Mouse (Mus musculus) embryo, embryonic 10 days (tissue): ENCODE measurements at regions not wholly inside any gene's neighbourhood (a gene's known extent, or its start where the extent isn't known, plus 50 kb on each side); places are given as distances from the start of the nearest gene placed in this dataset.

ENCODE experiments used
- DNase-seq: peaks from one replicate; pipeline ENCODE4 v3.0.0-alpha.2; 2015; ENCODE audit warnings: low spot score

DNA sequence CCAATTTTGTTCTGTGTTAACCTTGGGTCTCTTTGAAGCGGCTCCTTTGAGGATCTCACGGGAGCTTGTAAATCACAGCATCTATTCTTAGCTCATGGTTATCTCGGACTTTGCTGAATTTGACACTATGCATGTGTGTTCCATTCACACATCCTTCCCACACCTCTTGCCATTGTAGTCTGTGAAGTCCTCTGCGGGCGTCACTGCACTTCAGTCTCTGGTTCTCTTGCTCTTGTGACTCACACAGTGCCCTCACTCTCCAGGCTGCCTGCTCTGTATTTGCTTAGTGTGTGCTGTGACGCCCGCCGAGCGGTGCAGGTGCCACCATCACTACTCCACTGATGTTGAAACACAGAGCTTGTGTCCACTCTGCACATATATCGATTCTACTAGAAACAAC lies 1271.2 kb downstream of the Synb start:
- no peak for DNase-seq

DNA sequence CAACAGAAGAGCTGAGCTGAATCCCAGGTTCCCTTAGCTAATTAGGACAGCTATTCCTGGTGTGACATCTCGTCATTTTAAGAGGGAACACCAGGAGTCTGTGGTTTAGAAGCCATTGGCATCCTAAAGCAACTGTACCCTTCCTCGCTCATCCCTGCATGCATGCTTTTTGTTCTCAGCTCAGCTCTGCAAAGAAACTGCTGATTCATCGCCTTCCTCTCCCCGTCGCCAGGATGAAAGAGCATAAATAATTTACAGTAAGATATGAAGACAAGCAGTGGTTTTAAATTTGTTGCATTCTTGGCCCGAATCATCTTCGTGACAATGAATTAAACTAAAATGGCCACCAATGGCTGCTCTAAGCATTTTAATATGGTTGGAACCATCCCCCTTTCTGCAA lies 1272.9 kb downstream of the Synb start:
- DNase-seq = no peak

DNA sequence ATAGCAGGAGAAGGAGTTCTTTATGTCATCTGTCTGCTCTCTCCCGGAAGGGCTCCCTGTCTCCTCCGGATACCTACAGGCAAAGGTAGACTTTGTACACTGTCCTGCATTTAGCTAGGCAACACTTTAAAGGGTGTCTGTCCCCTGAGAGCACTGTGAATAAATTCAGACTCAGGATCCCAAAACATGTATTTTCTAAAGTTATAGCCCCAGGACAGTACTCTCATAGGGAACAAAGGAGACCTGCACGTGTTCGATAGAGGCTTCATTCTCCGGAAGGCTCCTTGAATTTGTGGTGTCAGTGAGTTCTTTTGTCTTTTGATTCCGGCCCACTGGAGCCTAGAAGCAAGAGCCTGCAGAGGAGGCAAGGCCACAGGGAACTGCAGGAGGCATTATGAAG lies 1273.3 kb downstream of the Synb start:
- no peak for DNase-seq

DNA sequence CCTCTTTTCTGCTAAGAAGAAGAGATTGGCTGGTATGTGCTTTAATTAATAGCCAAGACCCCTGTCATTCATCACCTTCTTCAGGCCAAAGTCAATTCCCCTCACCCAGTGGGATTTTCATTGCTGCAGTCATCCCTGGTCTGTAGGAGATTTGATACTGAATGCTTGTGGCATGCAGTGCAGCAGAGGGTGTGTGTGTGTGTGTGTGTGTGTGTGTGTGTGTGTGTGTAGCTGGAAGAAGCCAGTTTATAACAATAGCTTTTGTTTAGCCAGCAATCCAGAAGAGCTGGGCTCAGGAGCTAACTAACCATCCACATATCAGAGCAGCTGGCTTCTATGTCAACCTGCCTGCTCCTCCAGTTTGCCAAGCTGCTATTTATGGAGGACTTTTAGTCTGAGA lies 1275.4 kb downstream of the Synb start:
- no peak for DNase-seq

DNA sequence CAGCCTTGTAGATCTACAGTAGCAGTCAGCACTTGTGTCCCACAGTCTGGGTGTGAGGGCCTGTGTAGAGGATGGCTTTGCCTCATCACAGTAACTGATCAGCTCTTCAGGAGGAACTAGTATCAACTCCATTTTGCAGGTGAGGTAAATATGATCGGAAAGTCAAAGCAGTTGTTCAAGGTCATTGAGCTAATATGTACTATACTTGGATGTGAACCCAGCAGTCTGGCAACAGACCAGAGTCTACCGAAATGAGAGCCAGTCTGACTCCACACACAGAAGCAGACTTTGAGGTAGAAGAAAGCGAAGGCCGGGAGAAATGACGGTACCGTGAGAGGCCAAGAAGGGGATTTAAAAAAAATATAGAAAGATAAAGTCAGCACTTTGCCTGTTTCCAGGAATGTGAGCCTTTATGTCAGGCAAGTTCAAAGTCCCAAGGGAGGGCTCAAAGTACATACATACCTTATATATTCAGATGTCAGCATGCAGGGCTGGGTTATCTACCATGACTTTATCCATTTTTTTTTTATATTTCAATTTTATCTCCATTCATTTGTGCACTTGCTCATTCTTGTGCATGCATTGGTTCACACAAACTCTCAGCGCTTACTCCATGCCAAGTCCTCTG lies 1297.2 kb downstream of the Synb start:
- DNase-seq = no peak

DNA sequence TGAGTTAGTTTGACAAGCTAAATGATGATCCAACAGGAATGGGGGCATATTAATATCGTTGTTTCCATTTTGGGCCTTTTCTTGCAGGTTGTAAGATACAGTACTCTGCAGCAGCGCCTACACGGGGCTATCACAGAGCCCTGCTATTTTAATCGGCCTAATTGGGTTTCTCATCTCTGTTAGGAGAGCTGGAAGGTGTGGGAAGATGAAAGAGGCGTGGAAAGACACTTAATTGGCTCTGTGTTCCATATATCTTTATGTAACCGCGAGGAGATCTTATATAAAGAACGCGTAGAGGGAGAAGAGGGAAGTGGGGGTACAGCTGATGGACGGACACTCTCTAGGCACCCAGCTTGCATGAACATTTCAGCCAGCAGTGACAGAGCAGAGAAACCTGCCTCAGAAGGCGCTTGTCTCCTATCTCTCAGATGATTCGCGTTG lies 1300.5 kb downstream of the Synb start:
- no peak for DNase-seq

DNA sequence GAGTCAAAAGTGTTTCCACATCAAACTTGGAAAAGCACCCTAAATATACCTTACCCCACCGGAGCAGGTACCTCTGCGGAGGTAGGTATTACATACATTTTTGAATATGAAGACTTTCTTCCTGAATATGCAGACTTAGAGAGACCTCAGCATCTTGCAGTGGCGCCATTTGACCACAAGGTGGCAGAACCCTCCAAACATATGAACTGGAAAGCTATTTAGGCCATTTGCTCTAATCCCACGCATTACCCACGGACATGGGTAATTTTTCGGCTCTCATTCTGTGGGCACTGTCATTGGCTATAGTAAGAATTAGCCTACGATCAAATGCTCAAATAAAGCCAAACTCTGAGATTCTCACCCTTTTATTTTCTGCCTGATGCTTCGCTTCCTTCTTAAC lies 1301.0 kb downstream of the Synb start:
- DNase-seq = peak; percentile 83

DNA sequence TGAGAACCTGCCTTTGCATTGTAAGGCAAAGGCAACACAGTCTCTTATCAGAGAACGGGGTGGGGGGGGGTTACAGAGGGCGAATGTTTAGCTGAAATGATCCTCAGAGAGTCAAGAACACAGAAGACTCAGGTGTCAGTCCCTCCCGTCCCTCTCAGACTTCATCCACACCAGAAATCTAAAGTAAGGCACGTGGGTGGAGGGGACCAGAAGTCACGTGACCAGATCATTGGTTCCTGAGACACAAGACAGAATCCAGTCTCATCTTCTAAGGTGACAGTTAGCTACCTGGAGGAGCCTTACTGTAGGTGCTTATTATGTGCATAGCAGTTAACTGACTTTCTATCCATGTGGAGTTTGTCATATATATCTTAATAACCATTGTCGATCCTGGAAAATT lies 1302.0 kb downstream of the Synb start:
- DNase-seq = no peak

DNA sequence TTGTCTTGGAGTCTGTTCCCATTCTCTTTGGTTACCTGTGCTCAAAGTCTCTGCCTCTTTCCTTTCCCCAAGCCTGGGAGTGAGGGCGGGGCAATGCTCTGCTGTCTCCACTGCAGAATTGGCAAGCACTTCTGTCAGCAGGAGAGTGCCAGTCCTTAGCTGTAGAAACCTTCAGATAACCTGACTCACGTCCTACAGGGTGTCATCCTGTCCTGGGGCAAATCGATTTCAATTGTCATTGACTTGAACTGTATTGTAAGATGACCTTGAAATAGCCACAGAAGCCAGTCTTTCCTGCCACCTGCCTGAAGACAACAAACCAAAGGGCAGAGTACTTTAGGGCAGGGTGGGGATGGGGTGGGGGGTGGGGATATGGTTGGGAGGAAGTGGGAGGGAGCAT lies 1303.8 kb downstream of the Synb start:
- no peak for DNase-seq
